Mouse (Mus musculus) erythroblast, embryonic 14.5 days (primary cell): ENCODE data around the gene Ap3d1. TPM values are rescaled to one million over a fixed set of nuclear protein-coding genes. Genes with fewer than 3 reads are reported as not detected.

Source experiments
- H3K27me3 ChIP-seq: 2 replicates; pipeline ENCODE4 v1.6.1; 2012; ENCODE audit warnings: inconsistent platforms; ENCODE audit not compliant: control insufficient read depth
- H3K36me3 ChIP-seq: 2 replicates; pipeline ENCODE4 v1.6.1; 2012; ENCODE audit warnings: mild to moderate bottlenecking, inconsistent platforms; ENCODE audit not compliant: control insufficient read depth
- H3K4me1 ChIP-seq: 2 replicates; pipeline ENCODE4 v1.6.1; 2012; ENCODE audit warnings: inconsistent platforms; ENCODE audit not compliant: control insufficient read depth
- H3K4me3 ChIP-seq: replicated peaks from 2 replicates; pipeline ENCODE3; 2012; ENCODE audit warnings: moderate library complexity, mild to moderate bottlenecking, inconsistent platforms
- H3K9me3 ChIP-seq: 2 replicates; pipeline ENCODE4 v1.6.1; 2012; ENCODE audit warnings: low read length, inconsistent platforms, mixed read lengths; ENCODE audit not compliant: control insufficient read depth
- GATA1 ChIP-seq: IDR thresholded peaks from 2 replicates; pipeline ENCODE4 v1.6.1; 2012; ENCODE audit warnings: low read length, inconsistent platforms, mixed read lengths
- TAL1 ChIP-seq: IDR thresholded peaks from 3 replicates; pipeline ENCODE4 v1.6.1; 2012; ENCODE audit warnings: low read length, inconsistent platforms, mixed read lengths
- polyA plus RNA-seq: library from polyadenylated mRNA; stranded (reverse); fragments of >175 nt; gene quantifications from 2 replicates; pipeline ENCODE4 v1.2.3, GENCODE M21; 2012

Ap3d1 gene
- polyA plus RNA-seq, 1 experiment, result 2.6 TPM

DNA sequence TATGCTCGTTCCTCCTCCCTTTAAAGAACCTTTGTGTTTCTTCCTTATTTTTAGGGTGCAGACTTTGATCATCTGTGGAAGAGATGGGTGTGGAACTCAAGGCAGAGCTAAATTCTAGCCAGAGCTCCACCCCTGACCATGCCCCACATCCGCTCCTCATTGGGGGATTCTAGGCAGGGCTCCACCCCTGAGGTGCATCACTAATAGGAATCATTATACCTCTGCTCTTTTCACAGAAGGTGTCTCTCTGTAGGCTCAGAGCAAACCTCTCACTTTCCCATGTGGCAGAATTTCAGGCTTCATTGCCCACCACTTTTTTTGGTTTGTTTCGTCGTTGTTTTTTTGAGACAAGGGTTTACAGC, 83.2 kb downstream of the Ap3d1 start:
- no peaks in the 10 kb centered on the region for H3K27me3 ChIP-seq
- peak overlapping the region; percentile 43 for H3K4me3 ChIP-seq
- H3K4me1 ChIP-seq, result peaks cover 78% of the 10 kb centered on the region
- H3K36me3 ChIP-seq, result no peaks in the 10 kb centered on the region; the same call in 1 of the 2 replicates
- no peak for TF ChIP-seq GATA1
- TF ChIP-seq TAL1, result no peak
- H3K9me3 ChIP-seq, result no peaks in the 10 kb centered on the region

DNA sequence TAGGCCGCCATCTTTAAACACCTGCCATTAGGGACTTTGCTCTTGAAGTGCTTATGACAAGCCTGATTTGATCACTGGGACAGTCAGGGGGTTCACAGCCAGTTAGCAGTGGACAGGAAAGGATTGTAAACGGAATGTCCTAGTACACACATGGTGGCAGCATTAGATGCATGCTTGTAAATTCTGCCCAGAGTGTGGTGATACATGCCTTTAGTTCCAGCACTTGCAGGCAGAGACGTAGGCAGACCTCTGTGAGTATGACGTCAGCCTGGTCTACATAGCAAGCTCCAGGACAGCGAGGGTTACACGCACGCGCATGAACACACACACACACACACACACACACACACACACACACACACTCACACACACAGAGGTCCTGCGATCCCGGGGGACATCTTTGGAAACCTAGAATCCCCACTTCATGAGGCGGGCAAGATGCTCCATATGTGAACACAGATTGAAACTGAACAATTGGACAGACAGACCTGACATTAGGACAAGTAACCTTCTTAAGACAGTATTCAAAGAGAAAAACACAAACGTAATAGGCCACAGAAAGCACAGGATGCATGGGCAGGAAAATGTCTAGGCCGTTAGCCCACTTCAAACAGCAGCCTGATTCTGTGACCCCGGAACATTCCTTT, 83.7 kb downstream of the Ap3d1 start:
- TF ChIP-seq GATA1, result no peak
- H3K36me3 ChIP-seq, result no peaks in the 10 kb centered on the region; the same call in 1 of the 2 replicates
- no peak overlapping the region for H3K4me3 ChIP-seq
- no peaks in the 10 kb centered on the region for H3K9me3 ChIP-seq
- no peaks in the 10 kb centered on the region for H3K27me3 ChIP-seq
- H3K4me1 ChIP-seq, result peaks cover 74% of the 10 kb centered on the region

Other genes starting within 250 kb of the Ap3d1 start
- not detected in 2 replicates for gene Onecut3, start 247.4 kb downstream of the Ap3d1 start, polyA plus RNA-seq
- 0.01 and 0.03 TPM in 2 replicates for gene Atp8b3, start 203.1 kb downstream of the Ap3d1 start, polyA plus RNA-seq
- 14.5 and 15.5 TPM in 2 replicates for gene Rexo1, start 180.7 kb downstream of the Ap3d1 start, polyA plus RNA-seq
- gene Klf16, start 164.9 kb downstream of the Ap3d1 start, polyA plus RNA-seq, result 19.9 and 21.2 TPM in 2 replicates
- gene Abhd17a, start 151.9 kb downstream of the Ap3d1 start, polyA plus RNA-seq, result 103 and 117 TPM in 2 replicates
- 6.8 and 7.3 TPM in 2 replicates for gene Scamp4, start 139.4 kb downstream of the Ap3d1 start, polyA plus RNA-seq
- 4.1 and 6.2 TPM in 2 replicates for gene Adat3, start 139.4 kb downstream of the Ap3d1 start, polyA plus RNA-seq
- 0.07 and 0.12 TPM in 2 replicates for gene Gm49322, start 136.2 kb downstream of the Ap3d1 start, polyA plus RNA-seq
- 33.9 and 36.6 TPM in 2 replicates for gene Csnk1g2, start 119.4 kb downstream of the Ap3d1 start, polyA plus RNA-seq
- 2.6 and 3.2 TPM in 2 replicates for gene Btbd2, start 85.2 kb downstream of the Ap3d1 start, polyA plus RNA-seq
- 49.1 and 53.2 TPM in 2 replicates for gene Mknk2, start 64.2 kb downstream of the Ap3d1 start, polyA plus RNA-seq
- 1.8 and 2.1 TPM in 2 replicates for gene Mob3a, start 40.3 kb downstream of the Ap3d1 start, polyA plus RNA-seq
- 1.2 and 3.9 TPM in 2 replicates for gene Izumo4, start 40.1 kb downstream of the Ap3d1 start, polyA plus RNA-seq
- gene Dot1l, start 12.9 kb upstream of the Ap3d1 start, polyA plus RNA-seq, result 8.8 and 9.8 TPM in 2 replicates
- gene Sf3a2, start 55.9 kb upstream of the Ap3d1 start, polyA plus RNA-seq, result 68.4 and 69.3 TPM in 2 replicates
- gene Plekhj1, start 56.4 kb upstream of the Ap3d1 start, polyA plus RNA-seq, result 32.7 and 39.3 TPM in 2 replicates
- gene Amh, start 63.0 kb upstream of the Ap3d1 start, polyA plus RNA-seq, result 0.33 and 0.43 TPM in 2 replicates
- not detected in 2 replicates for gene Jsrp1, start 71.2 kb upstream of the Ap3d1 start, polyA plus RNA-seq
- 1,446 and 1,486 TPM in 2 replicates for gene Oaz1, start 84.4 kb upstream of the Ap3d1 start, polyA plus RNA-seq
- gene Lingo3, start 101.8 kb upstream of the Ap3d1 start, polyA plus RNA-seq, result not detected in 2 replicates
- gene Lsm7, start 112.9 kb upstream of the Ap3d1 start, polyA plus RNA-seq, result 17.4 and 20.7 TPM in 2 replicates
- 56.0 and 60.5 TPM in 2 replicates for gene Sppl2b, start 113.0 kb upstream of the Ap3d1 start, polyA plus RNA-seq
- gene Tmprss9, start 129.6 kb upstream of the Ap3d1 start, polyA plus RNA-seq, result 0.02 and 0.03 TPM in 2 replicates
- 29.2 and 32.1 TPM in 2 replicates for gene Timm13, start 158.7 kb upstream of the Ap3d1 start, polyA plus RNA-seq
- gene Lmnb2, start 176.0 kb upstream of the Ap3d1 start, polyA plus RNA-seq, result 1.1 and 1.3 TPM in 2 replicates
- gene Gadd45b, start 187.8 kb upstream of the Ap3d1 start, polyA plus RNA-seq, result 0.15 and 0.16 TPM in 2 replicates